Mouse (Mus musculus): Measurements from ENCODE around the gene Prkaca. TPM values are rescaled to one million over a fixed set of nuclear protein-coding genes. Genes with fewer than 3 reads are reported as not detected.

Prkaca gene
- polyA plus RNA-seq, 1 experiment from 2014 or later: 175 TPM

GRCm38 (mm10) chr8:83971661-83972060 is 1.1 kb upstream of the Prkaca start:
- WGBS: 79% methylated on average over 6 of the region's 6 CpGs

GRCm38 (mm10) chr8:83973161-83974031 is 603 bp downstream of the Prkaca start:
- Histone ChIP-seq H3K4me1 (ENCODE audit: control insufficient read depth, insufficient read depth, low read length) (peaks cover 17% of the 10 kb centered on the region), H3K27me3 (ENCODE audit: control insufficient read depth, insufficient read depth, low read length) (no peaks in the 10 kb centered on the region), H3K4me3 (ENCODE audit: low read depth, low read length) (peak overlapping the region; percentile 88), H3K4me2 (ENCODE audit: low read depth, low read length) (peak overlapping the region; percentile 93), H3K9me3 (ENCODE audit: control insufficient read depth, low read length) (no peaks in the 10 kb centered on the region), H3K36me3 (ENCODE audit: control insufficient read depth, insufficient read depth, low read length) (no peaks in the 10 kb centered on the region), H3K27ac (ENCODE audit: low read depth, low read length) (peak overlapping the region; percentile 71), H3K9ac (replicated peaks; ENCODE audit: low read depth, low read length) (peak overlapping the region; percentile 94)
- 2% methylated on average over 36 of the region's 37 CpGs for WGBS
- ATAC-seq (ENCODE audit: low read depth): peak; percentile 42; the same call in 1 of the 2 replicates

More at GRCm38 (mm10) chr8:83971661-83972060, 1.1 kb upstream of the Prkaca start:
- no peak overlapping the region; the same call in 1 of the 2 replicates for H3K27ac ChIP-seq (ENCODE audit: low read depth, low read length)
- H3K4me2 ChIP-seq (ENCODE audit: low read depth, low read length): peak overlapping the region; percentile 64
- peak overlapping the region; percentile 58; the same call in 1 of the 2 replicates for H3K9ac ChIP-seq (replicated peaks; ENCODE audit: low read depth, low read length)
- no peaks in the 10 kb centered on the region for H3K9me3 ChIP-seq (ENCODE audit: control insufficient read depth, low read length)
- H3K4me1 ChIP-seq (ENCODE audit: control insufficient read depth, insufficient read depth, low read length): peaks cover 17% of the 10 kb centered on the region
- H3K36me3 ChIP-seq (ENCODE audit: control insufficient read depth, insufficient read depth, low read length): no peaks in the 10 kb centered on the region
- H3K27me3 ChIP-seq (ENCODE audit: control insufficient read depth, insufficient read depth, low read length): no peaks in the 10 kb centered on the region
- ATAC-seq (ENCODE audit: low read depth): no peak
- peak overlapping the region; percentile 88; the same call in 1 of the 2 replicates for H3K4me3 ChIP-seq (ENCODE audit: low read depth, low read length)

DNA sequence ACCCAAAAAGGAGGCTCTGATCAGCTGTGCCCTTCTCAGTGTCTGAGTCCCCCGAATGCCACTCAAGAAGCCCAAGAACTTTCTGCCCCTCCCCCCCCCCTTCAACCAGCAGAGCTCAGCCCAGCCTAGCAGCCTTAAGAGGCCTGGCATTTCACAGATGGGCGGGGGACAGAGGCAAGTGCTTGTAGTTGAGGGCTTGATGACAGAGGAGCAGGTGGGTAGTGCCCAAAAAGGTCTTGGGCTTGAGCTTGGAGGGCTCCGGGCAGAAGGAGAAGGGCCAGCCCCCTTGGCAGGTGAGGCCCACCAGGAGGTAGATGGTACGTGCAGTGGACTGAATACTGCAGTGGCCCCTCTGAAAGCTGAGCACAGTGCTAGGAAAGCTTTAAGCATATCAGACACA is 1.7 kb downstream of the Prkaca start:
- Histone ChIP-seq H3K4me3 (ENCODE audit: low read depth, low read length) (no peak overlapping the region), H3K36me3 (ENCODE audit: control insufficient read depth, insufficient read depth, low read length) (no peaks in the 10 kb centered on the region), H3K9me3 (ENCODE audit: control insufficient read depth, low read length) (no peaks in the 10 kb centered on the region), H3K9ac (replicated peaks; ENCODE audit: low read depth, low read length) (no peak overlapping the region), H3K27me3 (ENCODE audit: control insufficient read depth, insufficient read depth, low read length) (no peaks in the 10 kb centered on the region), H3K4me1 (ENCODE audit: control insufficient read depth, insufficient read depth, low read length) (peaks cover 17% of the 10 kb centered on the region), H3K27ac (ENCODE audit: low read depth, low read length) (no peak overlapping the region), H3K4me2 (ENCODE audit: low read depth, low read length) (no peak overlapping the region)
- ATAC-seq (ENCODE audit: low read depth): no peak
- WGBS: 88% methylated on average over 4 of the region's 4 CpGs

- WGBS: 84% methylated on average over 4 of the region's 4 CpGs
- Histone ChIP-seq H3K9ac (replicated peaks; ENCODE audit: low read depth, low read length) (no peak overlapping the region), H3K4me3 (ENCODE audit: low read depth, low read length) (no peak overlapping the region), H3K27ac (ENCODE audit: low read depth, low read length) (no peak overlapping the region), H3K4me1 (ENCODE audit: control insufficient read depth, insufficient read depth, low read length) (peaks cover 17% of the 10 kb centered on the region), H3K9me3 (ENCODE audit: control insufficient read depth, low read length) (no peaks in the 10 kb centered on the region), H3K27me3 (ENCODE audit: control insufficient read depth, insufficient read depth, low read length) (no peaks in the 10 kb centered on the region), H3K4me2 (ENCODE audit: low read depth, low read length) (no peak overlapping the region), H3K36me3 (ENCODE audit: control insufficient read depth, insufficient read depth, low read length) (peaks cover 5% of the 10 kb centered on the region; the same call in 1 of the 2 replicates)
- ATAC-seq (ENCODE audit: low read depth): no peak
Measured at GRCm38 (mm10) chr8:83976101-83976630, 3.4 kb downstream of the Prkaca start.

DNA sequence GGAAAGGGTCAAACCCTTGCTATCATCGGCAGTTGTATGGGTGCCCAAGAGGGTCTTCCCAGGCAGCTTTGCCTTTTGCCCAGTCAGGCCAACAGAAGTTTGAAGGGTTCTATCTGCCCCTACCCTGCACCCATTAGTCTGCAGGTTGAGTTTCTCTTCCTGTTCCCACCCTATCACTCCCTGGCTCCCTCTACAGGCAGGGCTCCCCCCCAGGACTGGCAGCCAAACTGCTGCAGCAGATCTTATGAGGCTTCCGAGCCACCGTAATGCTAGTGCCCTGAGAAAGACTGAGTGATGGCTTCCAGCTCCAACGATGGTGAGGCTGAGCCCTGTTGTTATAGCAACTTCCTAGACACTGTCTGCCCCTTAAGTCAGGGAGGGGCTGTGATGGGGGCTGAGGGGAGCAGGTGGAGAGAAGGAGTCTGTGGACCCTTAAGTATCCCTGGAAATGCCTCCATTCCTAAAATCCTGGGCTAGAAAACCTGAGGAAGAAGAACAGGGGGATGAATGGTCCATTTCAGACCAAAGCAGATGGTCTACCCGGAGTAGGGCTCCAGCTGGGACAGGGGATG is 4.1 kb downstream of the Prkaca start:
- H3K9me3 ChIP-seq (ENCODE audit: control insufficient read depth, low read length): no peaks in the 10 kb centered on the region
- H3K27ac ChIP-seq (ENCODE audit: low read depth, low read length): no peak overlapping the region
- no peak overlapping the region for H3K4me2 ChIP-seq (ENCODE audit: low read depth, low read length)
- no peak for ATAC-seq (ENCODE audit: low read depth)
- no peaks in the 10 kb centered on the region for H3K27me3 ChIP-seq (ENCODE audit: control insufficient read depth, insufficient read depth, low read length)
- H3K9ac ChIP-seq (replicated peaks; ENCODE audit: low read depth, low read length): no peak overlapping the region
- 89% methylated on average over 5 of the region's 5 CpGs for WGBS
- H3K4me3 ChIP-seq (ENCODE audit: low read depth, low read length): no peak overlapping the region
- H3K36me3 ChIP-seq (ENCODE audit: control insufficient read depth, insufficient read depth, low read length): peaks cover 8% of the 10 kb centered on the region; the same call in 1 of the 2 replicates
- peaks cover 14% of the 10 kb centered on the region for H3K4me1 ChIP-seq (ENCODE audit: control insufficient read depth, insufficient read depth, low read length)

DNA sequence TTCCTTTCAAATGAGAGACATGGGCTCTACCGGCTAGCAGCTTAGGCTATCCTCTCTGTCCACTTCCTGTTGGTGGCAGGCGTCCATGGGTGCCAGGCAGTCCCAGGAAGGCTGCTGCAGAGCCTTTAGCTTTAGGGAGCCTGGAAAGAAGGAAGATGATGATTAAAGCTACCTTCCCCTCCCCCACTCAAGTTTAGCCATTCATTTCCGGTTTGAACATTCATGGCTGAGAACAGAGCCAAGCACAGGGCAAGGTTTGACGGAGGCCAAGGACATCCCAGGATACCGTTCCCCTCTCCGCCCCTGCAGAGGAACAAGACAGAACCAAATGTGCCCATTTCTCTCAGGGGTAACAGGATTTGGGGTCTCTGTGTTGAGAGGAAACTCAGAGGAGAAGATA is 4.9 kb downstream of the Prkaca start:
- 71% methylated on average over 6 of the region's 6 CpGs for WGBS
- no peak overlapping the region for H3K4me2 ChIP-seq (ENCODE audit: low read depth, low read length)
- peaks cover 12% of the 10 kb centered on the region for H3K4me1 ChIP-seq (ENCODE audit: control insufficient read depth, insufficient read depth, low read length)

DNA sequence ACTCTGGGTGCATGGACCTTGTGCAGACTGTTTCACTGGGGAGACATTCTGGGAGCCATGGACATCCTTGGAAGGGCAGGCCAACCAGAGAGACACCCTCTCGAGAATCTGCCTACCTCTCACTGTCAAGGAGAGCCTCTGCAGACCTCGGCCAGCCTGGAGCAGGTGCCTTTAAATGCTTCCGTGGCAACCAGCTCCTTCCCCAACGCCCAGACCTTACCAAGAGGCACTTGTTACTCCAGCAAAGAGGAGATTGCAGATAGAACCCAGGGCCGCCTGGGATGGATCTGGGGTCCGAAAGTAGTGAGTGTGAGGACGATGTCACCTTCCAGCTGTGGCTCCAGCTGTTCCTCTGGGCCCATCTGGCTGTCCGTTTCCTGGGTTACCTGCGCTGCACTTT is 5.4 kb downstream of the Prkaca start:
- H3K4me1 ChIP-seq (ENCODE audit: control insufficient read depth, insufficient read depth, low read length): peaks cover 12% of the 10 kb centered on the region
- WGBS: 76% methylated on average over 9 of the region's 9 CpGs
- no peak overlapping the region for H3K4me2 ChIP-seq (ENCODE audit: low read depth, low read length)
- no peak for ATAC-seq (ENCODE audit: low read depth)
- peaks cover 19% of the 10 kb centered on the region for H3K36me3 ChIP-seq (ENCODE audit: control insufficient read depth, insufficient read depth, low read length)
- no peak overlapping the region for H3K9ac ChIP-seq (replicated peaks; ENCODE audit: low read depth, low read length)
- no peaks in the 10 kb centered on the region for H3K27me3 ChIP-seq (ENCODE audit: control insufficient read depth, insufficient read depth, low read length)
- H3K4me3 ChIP-seq (ENCODE audit: low read depth, low read length): no peak overlapping the region
- H3K9me3 ChIP-seq (ENCODE audit: control insufficient read depth, low read length): no peaks in the 10 kb centered on the region
- H3K27ac ChIP-seq (ENCODE audit: low read depth, low read length): no peak overlapping the region

More for the DNA sequence above, 4.9 kb downstream of the Prkaca start:
- Histone ChIP-seq H3K27me3 (ENCODE audit: control insufficient read depth, insufficient read depth, low read length) (no peaks in the 10 kb centered on the region), H3K9ac (replicated peaks; ENCODE audit: low read depth, low read length) (no peak overlapping the region), H3K4me3 (ENCODE audit: low read depth, low read length) (no peak overlapping the region), H3K9me3 (ENCODE audit: control insufficient read depth, low read length) (no peaks in the 10 kb centered on the region), H3K27ac (ENCODE audit: low read depth, low read length) (no peak overlapping the region), H3K36me3 (ENCODE audit: control insufficient read depth, insufficient read depth, low read length) (peaks cover 15% of the 10 kb centered on the region)
- ATAC-seq (ENCODE audit: low read depth): no peak

DNA sequence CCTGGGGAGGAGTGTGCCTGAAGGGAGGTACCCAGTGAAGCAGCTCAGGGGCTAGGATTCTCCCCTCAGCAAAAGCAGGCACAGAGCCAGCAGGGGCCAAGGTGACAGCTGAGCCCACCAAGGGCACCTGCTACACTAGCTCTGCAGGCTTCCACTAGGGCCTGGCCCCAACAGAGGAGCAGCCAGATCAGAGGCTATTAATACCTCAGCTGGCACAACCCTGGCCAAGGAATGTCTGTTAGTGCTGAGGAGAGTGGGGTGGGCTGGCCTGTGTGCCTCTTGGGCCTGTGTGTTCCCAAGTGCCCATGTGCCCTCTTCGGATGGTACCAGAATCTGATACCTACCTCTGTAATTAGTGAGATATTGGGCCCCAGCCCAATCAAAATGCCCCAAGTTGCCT is 7.5 kb downstream of the Prkaca start:
- Histone ChIP-seq H3K9ac (replicated peaks; ENCODE audit: low read depth, low read length) (no peak overlapping the region), H3K27ac (ENCODE audit: low read depth, low read length) (peak overlapping the region; percentile 5; the same call in 1 of the 2 replicates), H3K4me2 (ENCODE audit: low read depth, low read length) (no peak overlapping the region), H3K9me3 (ENCODE audit: control insufficient read depth, low read length) (no peaks in the 10 kb centered on the region), H3K36me3 (ENCODE audit: control insufficient read depth, insufficient read depth, low read length) (peaks cover 35% of the 10 kb centered on the region), H3K27me3 (ENCODE audit: control insufficient read depth, insufficient read depth, low read length) (no peaks in the 10 kb centered on the region), H3K4me1 (ENCODE audit: control insufficient read depth, insufficient read depth, low read length) (no peaks in the 10 kb centered on the region), H3K4me3 (ENCODE audit: low read depth, low read length) (no peak overlapping the region)
- ATAC-seq (ENCODE audit: low read depth): peak; percentile 35; the same call in 1 of the 2 replicates
- WGBS: 62% methylated on average over 1 of the region's 1 CpGs

DNA sequence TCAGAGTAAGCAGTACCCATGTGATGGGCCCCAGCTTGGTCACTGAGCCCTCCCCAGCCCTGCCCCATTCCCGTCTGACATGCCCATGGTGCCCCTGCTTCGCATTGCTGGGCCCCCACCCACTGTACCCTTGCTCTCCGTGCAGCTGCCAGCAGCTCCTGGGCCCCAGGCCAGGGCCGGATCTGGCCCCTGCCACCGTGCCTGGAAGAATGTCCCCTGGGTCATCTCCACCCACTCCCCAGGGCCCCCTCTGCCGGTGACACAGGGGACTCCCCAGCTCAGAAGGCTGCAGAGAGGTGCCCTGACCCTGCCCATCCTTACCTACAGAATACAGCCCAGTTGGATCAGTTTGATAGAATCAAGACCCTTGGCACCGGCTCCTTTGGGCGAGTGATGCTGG is 8.1 kb downstream of the Prkaca start:
- Histone ChIP-seq H3K4me2 (ENCODE audit: low read depth, low read length) (no peak overlapping the region), H3K9ac (replicated peaks; ENCODE audit: low read depth, low read length) (no peak overlapping the region), H3K27me3 (ENCODE audit: control insufficient read depth, insufficient read depth, low read length) (no peaks in the 10 kb centered on the region), H3K36me3 (ENCODE audit: control insufficient read depth, insufficient read depth, low read length) (peaks cover 35% of the 10 kb centered on the region), H3K4me3 (ENCODE audit: low read depth, low read length) (no peak overlapping the region), H3K4me1 (ENCODE audit: control insufficient read depth, insufficient read depth, low read length) (no peaks in the 10 kb centered on the region), H3K9me3 (ENCODE audit: control insufficient read depth, low read length) (no peaks in the 10 kb centered on the region), H3K27ac (ENCODE audit: low read depth, low read length) (no peak overlapping the region)
- WGBS: 79% methylated on average over 8 of the region's 8 CpGs
- no peak for ATAC-seq (ENCODE audit: low read depth)
